Mouse (Mus musculus) liver, adult 2 months (tissue): ENCODE results near the gene Hoxa3. TPM values are rescaled to one million over a fixed set of nuclear protein-coding genes. Genes with fewer than 3 reads are reported as not detected.

ENCODE experiments used
- DNase-seq: peaks from one replicate; pipeline ENCODE4 v3.0.0-alpha.2; 2011; ENCODE audit warnings: low read depth, low spot score; ENCODE audit errors: extremely low read depth
- H3K27ac ChIP-seq: fragments of 200-500 bp; replicated peaks from 2 replicates; pipeline ENCODE4 v1.5.1; 2012; ENCODE audit warnings: low read depth, mild to moderate bottlenecking, control low read depth, inconsistent platforms, low read length; ENCODE audit not compliant: insufficient read depth
- H3K27me3 ChIP-seq: fragments of 200-500 bp; 2 replicates; pipeline ENCODE4 v1.6.1; 2012; ENCODE audit warnings: mild to moderate bottlenecking, moderate library complexity, low read length, inconsistent platforms; ENCODE audit not compliant: control insufficient read depth, insufficient read depth
- H3K36me3 ChIP-seq: fragments of 200-500 bp; 2 replicates; pipeline ENCODE4 v1.6.1; 2012; ENCODE audit warnings: low read length, inconsistent platforms; ENCODE audit not compliant: control insufficient read depth, insufficient read depth
- H3K4me1 ChIP-seq: fragments of 200-500 bp; 2 replicates; pipeline ENCODE4 v1.6.1; 2011; ENCODE audit warnings: low read length; ENCODE audit not compliant: control insufficient read depth, insufficient read depth
- H3K4me3 ChIP-seq: fragments of 200-500 bp; 2 replicates; pipeline ENCODE4 v1.5.1; 2011; ENCODE audit warnings: low read depth, mild to moderate bottlenecking, control low read depth, low read length, moderate library complexity; ENCODE audit not compliant: insufficient read depth
- H3K79me2 ChIP-seq: fragments of 200-500 bp; 2 replicates; pipeline ENCODE4 v1.6.1; 2012; ENCODE audit warnings: inconsistent platforms, mild to moderate bottlenecking, low read length, moderate library complexity; ENCODE audit not compliant: control insufficient read depth, insufficient read depth
- H3K9ac ChIP-seq: fragments of 200-500 bp; 2 replicates; pipeline ENCODE4 v1.6.1; 2012; ENCODE audit warnings: low read depth, mild to moderate bottlenecking, control low read depth, inconsistent platforms, low read length
- CTCF ChIP-seq: fragments of 200-500 bp; IDR thresholded peaks from 2 replicates; pipeline ENCODE4 v1.5.1; 2011; ENCODE audit warnings: low read depth, low read length, control low read depth
- POLR2A ChIP-seq: fragments of 200-500 bp; IDR thresholded peaks from 2 replicates; pipeline ENCODE4 v1.6.1; 2011; ENCODE audit warnings: low read length, control low read depth; ENCODE audit not compliant: insufficient read depth; ENCODE audit errors: extremely low read depth
- WGBS: fragments of 180-500 bp; shearing (Covaris S2); methylation state at CpG from one replicate; pipeline ENCODE4 v1.1.7; 2018; 5-methylcytosine and 5-hydroxymethylcytosine counted together
- polyA plus RNA-seq: library from polyadenylated mRNA; depleted of rRNA; stranded (reverse); fragments of >200 nt; gene quantifications from 2 replicates; pipeline ENCODE4 v1.2.3, GENCODE M21; 2012
- total RNA-seq: library from RNA; depleted of rRNA; stranded (reverse); fragments of >200 nt; gene quantifications from 2 replicates; pipeline ENCODE4 v1.2.3, GENCODE M21; 2014

Hoxa3 gene
- total and polyA plus RNA-seq, 2 experiments = 0.09 to 0.20 TPM

DNA sequence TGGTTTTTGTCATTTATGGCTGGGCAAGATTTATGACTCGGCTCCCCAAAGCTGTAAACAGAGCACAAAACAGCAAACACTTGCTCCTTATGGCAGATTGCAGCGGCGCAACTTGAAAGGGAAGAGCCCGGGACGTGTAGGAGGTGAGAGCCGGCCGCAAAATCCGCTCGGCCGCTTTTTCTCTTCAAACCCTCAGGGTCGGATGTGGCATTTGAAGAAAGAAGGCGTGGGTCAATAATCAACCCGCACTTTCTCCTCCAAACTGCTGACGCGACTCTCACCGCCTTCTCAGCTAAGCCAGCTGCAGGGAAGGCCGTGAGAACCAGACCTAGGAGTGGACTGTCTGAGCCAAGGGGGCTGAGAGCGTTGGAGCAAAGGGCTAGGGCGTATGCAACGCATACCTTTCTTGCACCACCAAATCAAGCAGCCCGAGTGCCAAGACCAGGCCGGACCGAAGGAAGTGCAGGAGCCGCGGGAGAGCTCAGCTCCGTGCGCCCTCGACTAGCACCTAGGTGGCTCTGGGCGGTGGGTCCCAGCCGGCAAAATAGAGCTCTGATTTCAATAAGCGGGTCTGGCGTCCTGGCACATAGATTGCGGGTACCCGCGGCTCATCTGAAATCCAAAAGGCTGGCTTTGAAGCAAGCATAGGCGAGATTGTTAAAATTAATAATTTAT, 35.9 kb downstream of the Hoxa3 start, which contains the start of gene 5730596B20Rik:
5730596B20Rik (plus strand) TSS at position 438 of the 675 bp plus-strand sequence.
- H3K79me2 ChIP-seq = no peaks in the 10 kb centered on the region
- H3K36me3 ChIP-seq = no peaks in the 10 kb centered on the region
- peak within 1 kb of the TSS; percentile 53 for H3K27ac ChIP-seq
- peak within 1 kb of the TSS; percentile 43 for H3K9ac ChIP-seq
- DNase-seq = no peak
- H3K27me3 ChIP-seq = peaks cover 8% of the 10 kb centered on the region; the same call in 1 of the 2 replicates
- H3K4me1 ChIP-seq = no peaks in the 10 kb centered on the region
- WGBS = 9% methylated on average over 36 of the region's 36 CpGs
- H3K4me3 ChIP-seq = peak within 1 kb of the TSS; percentile 45
- TF ChIP-seq POLR2A = no peak
- TF ChIP-seq CTCF = no peak

DNA sequence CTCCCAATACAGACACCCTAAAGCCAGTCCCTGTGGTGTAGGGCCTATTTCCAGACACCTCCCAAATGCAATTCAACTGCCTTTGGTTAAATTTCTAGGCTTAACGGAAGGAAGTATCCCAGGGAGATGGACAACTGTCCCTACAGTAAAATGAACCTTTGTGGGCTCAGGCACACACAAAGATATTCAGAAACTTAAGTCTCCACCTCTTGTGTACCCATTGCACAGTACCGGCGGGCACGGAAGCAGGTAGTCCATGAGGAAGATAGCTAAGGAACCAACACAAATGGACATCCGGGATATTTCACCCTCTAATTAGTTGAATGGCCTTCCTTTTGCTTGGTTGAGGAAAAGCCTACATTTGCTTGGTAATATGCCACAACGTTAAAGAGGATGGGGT, 36.7 kb downstream of the Hoxa3 start:
- no peaks in the 10 kb centered on the region for H3K36me3 ChIP-seq
- no peaks in the 10 kb centered on the region for H3K4me1 ChIP-seq
- DNase-seq = no peak
- H3K9ac ChIP-seq = peak overlapping the region; percentile 31
- H3K27me3 ChIP-seq = peaks cover 8% of the 10 kb centered on the region; the same call in 1 of the 2 replicates
- TF ChIP-seq POLR2A (no peak), CTCF (no peak)
- H3K27ac ChIP-seq = peak overlapping the region; percentile 53
- 11% methylated on average over 6 of the region's 6 CpGs for WGBS
- no peaks in the 10 kb centered on the region for H3K79me2 ChIP-seq
- H3K4me3 ChIP-seq = peak overlapping the region; percentile 45

DNA sequence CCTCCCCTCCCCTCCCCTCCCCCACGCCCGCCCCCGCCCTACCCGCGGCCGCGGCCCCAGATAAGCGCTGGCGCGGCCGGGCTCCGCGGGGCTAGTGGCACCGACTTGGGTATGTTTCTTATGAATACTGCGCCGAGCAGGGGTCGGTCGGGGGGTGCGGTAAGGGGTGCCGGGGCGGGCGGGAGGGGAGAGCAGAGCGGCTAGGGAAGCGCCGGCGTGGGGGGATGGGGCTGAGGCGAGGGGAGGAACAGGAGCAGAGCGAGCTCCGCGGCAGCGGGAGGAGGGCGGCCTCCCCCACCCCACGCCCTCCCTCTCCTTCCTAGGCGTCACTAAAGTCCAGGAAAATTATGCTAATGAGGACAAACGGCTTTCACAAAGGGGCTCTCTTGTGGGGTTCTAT, 37.3 kb downstream of the Hoxa3 start:
- 6% methylated on average over 25 of the region's 35 CpGs for WGBS
- H3K79me2 ChIP-seq = no peaks in the 10 kb centered on the region
- H3K27ac ChIP-seq = peak overlapping the region; percentile 53
- no peak for TF ChIP-seq CTCF
- no peak for TF ChIP-seq POLR2A
- peak overlapping the region; percentile 45 for H3K4me3 ChIP-seq
- peaks cover 8% of the 10 kb centered on the region; the same call in 1 of the 2 replicates for H3K27me3 ChIP-seq
- no peaks in the 10 kb centered on the region for H3K36me3 ChIP-seq
- H3K9ac ChIP-seq = no peak overlapping the region; the same call in 1 of the 2 replicates
- no peak for DNase-seq
- H3K4me1 ChIP-seq = no peaks in the 10 kb centered on the region

DNA sequence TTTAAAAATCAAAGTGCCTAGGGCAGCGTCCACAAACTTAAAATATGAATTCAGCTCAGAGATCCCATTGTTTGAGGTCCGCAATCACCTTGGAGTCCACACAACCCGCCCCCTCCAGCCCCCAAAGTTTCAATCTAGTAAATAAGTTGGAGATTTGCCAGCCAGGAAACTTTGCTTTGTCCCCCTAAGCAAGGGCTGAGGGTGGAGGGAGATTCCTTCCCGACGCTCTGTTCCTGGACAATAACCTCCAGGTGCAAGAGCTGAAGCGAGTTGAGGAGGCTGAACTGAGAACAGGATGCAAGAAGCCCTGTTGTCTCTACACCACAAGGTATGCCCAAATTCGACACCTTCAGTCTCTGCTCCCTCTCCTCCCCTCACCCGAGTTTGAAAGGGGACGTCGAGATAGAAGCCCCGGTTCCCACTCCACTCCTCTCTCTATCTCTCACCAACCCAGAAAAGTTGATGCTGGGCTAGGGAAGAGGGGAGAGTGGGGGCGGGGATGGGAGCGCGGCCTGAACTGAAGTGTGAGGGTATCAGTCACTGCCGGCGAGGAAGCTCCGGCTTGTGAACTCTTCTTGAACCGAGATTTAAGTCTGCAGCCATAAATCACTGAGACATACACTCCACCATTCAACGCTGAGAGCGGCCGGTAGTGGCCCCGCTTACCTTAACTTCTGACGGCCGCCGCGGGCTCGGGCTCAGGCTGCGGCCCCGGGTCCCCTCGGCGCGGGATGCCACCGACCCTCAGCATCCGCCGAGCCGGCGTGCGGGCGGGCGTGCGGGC, 38.0 kb downstream of the Hoxa3 start:
- no peak for TF ChIP-seq CTCF
- no peak for TF ChIP-seq POLR2A
- Histone ChIP-seq H3K27me3 (peaks cover 8% of the 10 kb centered on the region; the same call in 1 of the 2 replicates), H3K4me1 (no peaks in the 10 kb centered on the region), H3K9ac (peak overlapping the region; percentile 67), H3K36me3 (no peaks in the 10 kb centered on the region), H3K79me2 (no peaks in the 10 kb centered on the region), H3K27ac (peak overlapping the region; percentile 34; the same call in 1 of the 2 replicates), H3K4me3 (peak overlapping the region; percentile 49)
- 4% methylated on average over 41 of the region's 41 CpGs for WGBS
- no peak for DNase-seq

DNA sequence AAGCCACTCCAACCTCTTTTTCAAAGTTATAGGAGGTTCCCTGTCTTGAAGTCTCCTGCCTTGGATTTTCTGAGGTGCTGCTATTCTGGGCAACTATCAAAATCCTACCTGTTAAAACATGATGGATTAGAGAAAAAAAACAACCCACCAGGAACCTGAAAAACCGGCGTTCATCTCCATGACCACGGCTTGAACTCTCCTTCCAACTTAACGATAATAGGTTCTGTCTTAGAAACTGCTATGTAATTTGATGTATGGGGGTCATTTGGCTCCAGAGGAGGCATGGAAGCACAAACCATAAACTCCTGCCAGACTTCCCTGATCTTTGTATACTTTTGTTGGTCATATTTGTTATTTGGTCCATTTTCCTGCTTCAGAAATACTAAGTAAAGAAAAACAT, 39.5 kb downstream of the Hoxa3 start:
- Histone ChIP-seq H3K27me3 (peaks cover 8% of the 10 kb centered on the region; the same call in 1 of the 2 replicates), H3K9ac (no peak overlapping the region)
- WGBS = 19% methylated on average over 4 of the region's 4 CpGs

More for the DNA sequence above, 39.5 kb downstream of the Hoxa3 start:
- Histone ChIP-seq H3K79me2 (no peaks in the 10 kb centered on the region), H3K4me3 (no peak overlapping the region), H3K36me3 (no peaks in the 10 kb centered on the region), H3K27ac (no peak overlapping the region), H3K4me1 (no peaks in the 10 kb centered on the region)
- TF ChIP-seq POLR2A (no peak), CTCF (no peak)
- no peak for DNase-seq
